Mouse (Mus musculus) neural tube, embryonic 14.5 days (tissue): ENCODE data around the gene Phospho2. TPM values are rescaled to one million over a fixed set of nuclear protein-coding genes. Genes with fewer than 3 reads are reported as not detected.
"Not testable (repeated sequence)": the region's sequence is repeated elsewhere in the genome, so short reads cannot be mapped to it uniquely, and the experiment has no call there.

Experiments
- ATAC-seq: fragments of 200-750 bp; cut with Nextera tagmentation; 2 replicates; pipeline ENCODE4 v1.8.0; 2017; ENCODE audit warnings: low read depth, mild to moderate bottlenecking, moderate TSS enrichment, moderate library complexity
- H3K27ac ChIP-seq: fragments of 300-500 bp; sonication (generic); 2 replicates; pipeline ENCODE4 v1.5.1; 2014; ENCODE audit warnings: low read depth, mild to moderate bottlenecking, control low read depth, low read length, moderate library complexity, mixed read lengths
- H3K27me3 ChIP-seq: fragments of 300-500 bp; sonication (generic); 2 replicates; pipeline ENCODE4 v1.6.1; 2014; ENCODE audit warnings: low read length; ENCODE audit not compliant: control insufficient read depth, insufficient read depth
- H3K36me3 ChIP-seq: fragments of 300-500 bp; sonication (generic); 2 replicates; pipeline ENCODE4 v1.6.1; 2014; ENCODE audit warnings: low read length, mixed read lengths; ENCODE audit not compliant: control insufficient read depth, insufficient read depth
- H3K4me1 ChIP-seq: fragments of 300-500 bp; sonication (generic); 2 replicates; pipeline ENCODE4 v1.6.1; 2014; ENCODE audit warnings: low read length; ENCODE audit not compliant: control insufficient read depth, insufficient read depth
- H3K4me2 ChIP-seq: fragments of 300-500 bp; sonication (generic); 2 replicates; pipeline ENCODE4 v1.6.1; 2014; ENCODE audit warnings: mild to moderate bottlenecking, low read depth, low read length, control low read depth
- H3K4me3 ChIP-seq: fragments of 300-500 bp; sonication (generic); 2 replicates; pipeline ENCODE4 v1.5.1; 2014; ENCODE audit warnings: low read depth, low read length, control low read depth, mixed read lengths
- H3K9ac ChIP-seq: fragments of 300-500 bp; sonication (generic); replicated peaks from 2 replicates; pipeline ENCODE4 v1.6.1; 2014; ENCODE audit warnings: low read depth, mild to moderate bottlenecking, control low read depth, low read length, mixed read lengths
- H3K9me3 ChIP-seq: fragments of 300-500 bp; sonication (generic); 2 replicates; pipeline ENCODE4 v1.6.1; 2016; ENCODE audit warnings: low read length; ENCODE audit not compliant: control insufficient read depth
- WGBS: fragments of 180-500 bp; shearing (Covaris S2); extraction: QIAGEN DNeasy Blood & Tissue Kit; methylation state at CpG from one replicate; pipeline ENCODE4 v1.1.7; 2014; 5-methylcytosine and 5-hydroxymethylcytosine counted together
- polyA plus RNA-seq: library from polyadenylated mRNA; unstranded; fragments of >200 nt; fragmentation: Nextera tagmentation; extraction: Ambion mirVana; gene quantifications from 2 replicates; pipeline ENCODE4 v1.2.1, GENCODE M21; 2014

The Phospho2 gene
- polyA plus RNA-seq, 1 experiment from 2014 or later, result 38.2 TPM

DNA sequence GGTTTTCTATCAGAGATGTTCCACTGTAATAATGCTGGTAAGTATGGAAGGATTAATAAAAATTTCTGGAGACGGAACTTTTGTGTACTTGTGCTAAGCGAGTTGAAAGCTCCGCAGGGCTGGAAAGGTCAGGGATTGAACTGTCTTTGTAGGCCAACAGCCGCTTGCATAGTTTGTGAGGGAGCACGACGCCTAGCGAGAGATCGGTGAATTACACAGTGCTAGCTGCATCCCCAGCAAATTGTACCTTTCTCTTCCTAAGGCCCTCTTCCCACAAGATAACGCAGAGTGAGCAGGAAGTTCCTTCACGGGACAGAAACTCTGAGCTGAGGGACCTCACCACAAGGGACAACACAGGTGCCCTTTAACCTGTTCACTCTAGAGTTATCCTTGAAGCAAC, 862 bp downstream of the Phospho2 start:
- peaks cover 5% of the 10 kb centered on the region; the same call in 1 of the 2 replicates for H3K4me1 ChIP-seq
- peak overlapping the region; percentile 96 for H3K4me2 ChIP-seq
- peak overlapping the region; percentile 73 for H3K4me3 ChIP-seq
- peak overlapping the region; percentile 68; the same call in 1 of the 2 replicates for H3K9ac ChIP-seq
- ATAC-seq, result peak; percentile 57
- H3K27ac ChIP-seq, result 0 out of 2 replicates have a peak overlapping the region, but pooled peaks have one; percentile 87
- under 1% methylated on average over 10 of the region's 10 CpGs for WGBS
- no peaks in the 10 kb centered on the region for H3K9me3 ChIP-seq
- H3K36me3 ChIP-seq, result peaks cover 7% of the 10 kb centered on the region
- no peaks in the 10 kb centered on the region for H3K27me3 ChIP-seq

- no peak overlapping the region for H3K9ac ChIP-seq
- 79% methylated on average over 4 of the region's 4 CpGs for WGBS
- H3K27ac ChIP-seq, result no peak overlapping the region
Observed at GRCm38 (mm10) chr2:69790722-69791121, 1.3 kb downstream of the Phospho2 start.

DNA sequence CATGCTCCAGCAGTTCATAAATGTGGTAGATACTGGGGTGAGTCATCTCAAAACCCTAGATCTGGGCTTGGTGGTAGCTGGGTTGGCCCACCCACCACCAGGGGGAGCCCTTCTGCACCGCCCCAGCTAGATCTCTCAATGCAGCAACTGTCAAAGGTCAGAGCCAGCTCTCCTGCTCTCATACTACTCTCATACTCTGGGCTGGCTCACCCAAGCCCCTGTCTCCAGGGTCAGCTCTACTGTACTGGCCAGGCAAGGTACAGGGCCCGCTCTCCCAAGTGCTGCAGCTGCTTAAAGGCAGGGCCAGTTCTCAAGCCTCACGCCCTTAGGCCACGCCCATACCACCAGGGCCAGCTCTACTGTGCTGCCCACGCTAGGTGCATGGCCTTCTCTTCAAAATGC, 13.5 kb downstream of the Phospho2 start:
- Histone ChIP-seq H3K9me3 (no peaks in the 10 kb centered on the region), H3K9ac (no peak overlapping the region), H3K27ac (no peak overlapping the region), H3K4me1 (no peaks in the 10 kb centered on the region), H3K4me2 (no peak overlapping the region), H3K36me3 (no peaks in the 10 kb centered on the region), H3K4me3 (no peak overlapping the region), H3K27me3 (no peaks in the 10 kb centered on the region)
- 61% methylated on average over 5 of the region's 5 CpGs for WGBS
- 0 out of 2 replicates have a peak, but pooled peaks have one; percentile 24 for ATAC-seq

More at GRCm38 (mm10) chr2:69790722-69791121, 1.3 kb downstream of the Phospho2 start:
- Histone ChIP-seq H3K27me3 (no peaks in the 10 kb centered on the region), H3K36me3 (peaks cover 12% of the 10 kb centered on the region), H3K4me3 (peak overlapping the region; percentile 73; the same call in 1 of the 2 replicates), H3K4me1 (peaks cover 5% of the 10 kb centered on the region; the same call in 1 of the 2 replicates), H3K4me2 (peak overlapping the region; percentile 96), H3K9me3 (no peaks in the 10 kb centered on the region)
- ATAC-seq, result no peak

DNA sequence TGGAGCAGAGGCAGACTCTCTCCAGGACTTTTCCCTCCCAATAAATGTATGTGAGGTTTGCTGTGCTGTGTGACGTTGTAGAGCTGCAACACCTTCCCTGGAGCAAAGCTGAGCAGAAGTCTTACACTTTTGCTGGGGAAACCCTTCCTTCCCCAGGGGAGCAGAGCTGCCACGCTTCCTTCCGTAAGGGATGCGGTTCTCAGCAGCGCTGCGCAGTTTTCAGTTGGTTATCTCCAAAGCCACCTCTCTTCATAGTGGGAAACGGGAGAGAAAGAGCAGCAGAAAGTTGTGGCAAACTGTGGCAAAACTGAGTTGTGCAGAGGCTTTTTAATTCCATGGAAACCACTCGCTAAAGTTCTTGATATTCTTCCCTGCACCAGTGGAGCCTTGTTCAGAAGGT, 14.3 kb downstream of the Phospho2 start:
- Histone ChIP-seq H3K27me3 (no peaks in the 10 kb centered on the region), H3K4me1 (no peaks in the 10 kb centered on the region), H3K4me2 (no peak overlapping the region), H3K4me3 (no peak overlapping the region), H3K27ac (no peak overlapping the region), H3K9ac (no peak overlapping the region), H3K36me3 (no peaks in the 10 kb centered on the region), H3K9me3 (no peaks in the 10 kb centered on the region)
- ATAC-seq, result no peak
- WGBS, result 73% methylated on average over 8 of the region's 8 CpGs

DNA sequence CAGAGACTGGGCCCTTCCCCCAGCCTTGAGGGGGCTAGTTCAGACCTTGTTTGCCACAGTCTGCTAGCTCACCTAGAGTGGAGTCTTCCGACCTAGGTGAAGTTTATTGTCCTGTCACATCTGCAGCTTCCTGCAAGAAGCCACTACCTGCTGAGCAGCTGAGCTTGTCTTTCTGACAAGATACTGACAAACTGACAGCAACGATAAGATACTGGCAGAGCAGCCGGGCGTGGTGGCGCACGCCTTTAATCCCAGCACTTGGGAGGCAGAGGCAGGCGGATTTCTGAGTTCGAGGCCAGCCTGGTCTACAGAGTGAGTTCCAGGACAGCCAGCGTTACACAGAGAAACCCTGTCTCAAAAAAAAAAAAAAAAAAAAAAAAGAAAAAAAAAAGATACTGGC, 15.2 kb downstream of the Phospho2 start:
- WGBS, result 87% methylated on average over 7 of the region's 9 CpGs
- not testable (repeated sequence) for H3K9ac ChIP-seq, ATAC-seq

DNA sequence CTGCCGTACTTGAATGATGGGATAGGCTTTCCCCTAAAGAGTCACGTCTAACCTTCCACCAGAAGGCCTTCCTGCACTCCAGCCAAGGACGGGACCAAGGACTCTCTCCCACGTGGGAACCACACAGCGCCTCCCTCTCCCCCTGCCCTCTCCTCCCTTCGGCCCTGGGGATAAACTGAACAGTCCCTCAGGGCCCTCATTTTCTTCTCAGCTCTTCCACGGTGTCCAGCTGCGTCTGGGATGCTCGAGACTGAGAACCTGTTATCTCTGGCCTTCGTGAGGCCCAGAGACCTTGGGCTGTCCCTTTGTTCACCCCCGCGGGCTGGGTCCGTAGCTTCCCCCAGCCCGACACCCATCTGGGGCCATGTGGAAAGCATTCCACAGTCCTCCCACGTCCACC, 20.7 kb downstream of the Phospho2 start:
- Histone ChIP-seq H3K27ac (no peak overlapping the region), H3K4me2 (no peak overlapping the region), H3K36me3 (no peaks in the 10 kb centered on the region), H3K27me3 (no peaks in the 10 kb centered on the region), H3K9me3 (no peaks in the 10 kb centered on the region), H3K4me1 (no peaks in the 10 kb centered on the region), H3K4me3 (no peak overlapping the region), H3K9ac (no peak overlapping the region)
- WGBS, result 72% methylated on average over 15 of the region's 15 CpGs
- ATAC-seq, result no peak

More for the DNA sequence above, 15.2 kb downstream of the Phospho2 start:
- H3K4me1 ChIP-seq, H3K27me3 ChIP-seq, H3K4me2 ChIP-seq, H3K9me3 ChIP-seq, H3K4me3 ChIP-seq, H3K36me3 ChIP-seq, H3K27ac ChIP-seq: not testable (repeated sequence)

DNA sequence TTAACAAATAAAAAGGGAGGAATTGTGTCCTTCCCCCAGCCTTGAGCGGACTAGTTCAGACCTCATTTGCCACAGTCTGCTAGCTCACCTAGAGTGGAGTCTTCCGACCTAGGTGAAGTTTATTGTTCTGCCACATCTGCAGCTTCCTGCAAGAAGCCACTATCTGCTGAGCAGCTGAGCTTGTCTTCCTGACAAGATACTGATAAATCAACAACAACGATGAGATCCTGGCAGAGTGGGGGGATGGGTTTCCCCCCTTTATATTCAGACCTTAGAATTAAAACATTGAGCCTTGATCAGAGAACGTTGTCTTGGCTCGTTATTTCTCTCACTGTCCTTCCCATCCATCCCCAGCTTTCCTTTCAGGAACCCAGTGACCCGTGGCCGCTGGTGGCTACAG, 21.9 kb downstream of the Phospho2 start:
- H3K4me2 ChIP-seq, H3K27ac ChIP-seq, H3K4me3 ChIP-seq, H3K4me1 ChIP-seq, ATAC-seq, H3K36me3 ChIP-seq, H3K9ac ChIP-seq, H3K27me3 ChIP-seq, H3K9me3 ChIP-seq: not testable (repeated sequence)
- 74% methylated on average over 7 of the region's 7 CpGs for WGBS

- H3K4me3 ChIP-seq, result no peak overlapping the region
- H3K27me3 ChIP-seq, result no peaks in the 10 kb centered on the region
- H3K36me3 ChIP-seq, result no peaks in the 10 kb centered on the region
- no peaks in the 10 kb centered on the region for H3K4me1 ChIP-seq
- no peaks in the 10 kb centered on the region for H3K9me3 ChIP-seq
- no peak overlapping the region for H3K27ac ChIP-seq
- WGBS, result 83% methylated on average over 5 of the region's 5 CpGs
- no peak overlapping the region for H3K4me2 ChIP-seq
- ATAC-seq, result no peak
- H3K9ac ChIP-seq, result no peak overlapping the region
Observed at GRCm38 (mm10) chr2:69816575-69816974, 27.2 kb downstream of the Phospho2 start.

DNA sequence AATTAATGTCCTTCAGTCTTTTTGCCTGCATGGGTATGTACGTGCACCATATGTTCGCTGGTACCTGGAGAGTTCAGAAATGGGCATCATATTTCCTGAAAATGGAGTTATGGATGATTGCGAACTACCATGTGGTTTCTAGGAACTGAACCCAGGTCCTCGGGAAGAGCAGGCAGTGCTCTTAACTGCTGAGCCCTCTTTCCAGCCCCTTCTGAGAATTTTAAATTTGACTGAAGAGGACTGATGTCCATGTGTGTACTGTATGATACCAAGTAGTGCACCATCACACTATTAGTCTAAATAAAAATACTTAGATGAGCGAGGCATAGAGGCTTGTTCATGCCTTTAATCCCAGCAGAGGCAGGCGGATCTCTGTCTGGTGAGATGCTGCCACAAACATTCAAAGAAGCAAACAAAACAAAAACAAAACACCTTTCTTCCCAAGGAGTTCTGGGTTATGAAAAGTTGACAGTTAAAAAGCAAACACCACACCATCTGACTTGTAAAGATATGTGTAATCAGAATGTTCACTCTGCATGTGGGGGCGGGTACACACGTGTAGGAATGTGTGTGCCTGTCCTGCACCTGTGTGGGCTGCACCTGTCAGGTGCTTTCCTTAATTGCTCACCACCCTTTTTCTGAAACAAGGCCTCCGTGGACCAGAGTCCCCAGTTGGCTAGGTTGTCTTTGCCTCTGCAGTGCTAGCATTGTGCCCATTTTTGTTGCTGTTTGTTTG, 29.1 kb downstream of the Phospho2 start:
- H3K9me3 ChIP-seq, result no peaks in the 10 kb centered on the region
- H3K9ac ChIP-seq, result no peak overlapping the region
- no peaks in the 10 kb centered on the region for H3K27me3 ChIP-seq
- no peak overlapping the region for H3K4me2 ChIP-seq
- no peaks in the 10 kb centered on the region for H3K36me3 ChIP-seq
- no peaks in the 10 kb centered on the region for H3K4me1 ChIP-seq
- H3K27ac ChIP-seq, result no peak overlapping the region
- 86% methylated on average over 9 of the region's 9 CpGs for WGBS
- H3K4me3 ChIP-seq, result no peak overlapping the region
- no peak for ATAC-seq
